Mouse (Mus musculus) fibroblast of lung, adult 2 months (primary cell): Measurements from ENCODE around the gene Olfr70.

ENCODE experiments used
- DNase-seq: peaks from one replicate; pipeline ENCODE4 v3.0.0-alpha.2; 2011; ENCODE audit warnings: low read depth

Gene Olfr70

GRCm38 (mm10) chr4:43700707-43701106 is at the start of gene Olfr70:
TSS of gene Olfr70 (minus strand) at chr4:43700807.
- no peak for DNase-seq

GRCm38 (mm10) chr4:43745187-43745586 is 44.6 kb upstream of the Olfr70 start:
- peak; percentile 35 for DNase-seq

- DNase-seq, result no peak
Measured at GRCm38 (mm10) chr4:43743099-43743498, 42.5 kb upstream of the Olfr70 start.

- no peak for DNase-seq
Measured at GRCm38 (mm10) chr4:43742637-43743036, 42.0 kb upstream of the Olfr70 start.

- no peak for DNase-seq
Measured at GRCm38 (mm10) chr4:43741526-43741925, 40.9 kb upstream of the Olfr70 start.

GRCm38 (mm10) chr4:43738989-43739674 is 38.5 kb upstream of the Olfr70 start:
- no peak for DNase-seq

GRCm38 (mm10) chr4:43737144-43737543 is 36.5 kb upstream of the Olfr70 start:
- DNase-seq, result no peak

- no peak for DNase-seq
Measured at GRCm38 (mm10) chr4:43733186-43733585, 32.6 kb upstream of the Olfr70 start.

- DNase-seq, result no peak
Measured at GRCm38 (mm10) chr4:43732171-43732570, 31.6 kb upstream of the Olfr70 start.

- DNase-seq, result no peak
Measured at GRCm38 (mm10) chr4:43730750-43731297, 30.2 kb upstream of the Olfr70 start.

GRCm38 (mm10) chr4:43729794-43730550 is 29.4 kb upstream of the Olfr70 start, which contains the start of gene Spaar:
TSS of gene Spaar (plus strand) at chr4:43730034.
- DNase-seq, result no peak

GRCm38 (mm10) chr4:43729126-43729525 is 28.5 kb upstream of the Olfr70 start:
- DNase-seq, result no peak

GRCm38 (mm10) chr4:43728576-43728954 is 28.0 kb upstream of the Olfr70 start:
- DNase-seq, result peak; percentile 76

GRCm38 (mm10) chr4:43727718-43728575 is 27.3 kb upstream of the Olfr70 start:
- no peak for DNase-seq

- peak; percentile 89 for DNase-seq
Measured at GRCm38 (mm10) chr4:43726995-43727394, 26.4 kb upstream of the Olfr70 start, which contains the start of gene Hrct1. TSS of gene Hrct1 (plus strand) at chr4:43727188.

- no peak for DNase-seq
Measured at GRCm38 (mm10) chr4:43726228-43726993, 25.8 kb upstream of the Olfr70 start.

GRCm38 (mm10) chr4:43724764-43725163 is 24.2 kb upstream of the Olfr70 start:
- peak; percentile 44 for DNase-seq

GRCm38 (mm10) chr4:43722191-43722590 is 21.6 kb upstream of the Olfr70 start:
- no peak for DNase-seq

- DNase-seq, result no peak
Measured at GRCm38 (mm10) chr4:43720491-43721228, 20.1 kb upstream of the Olfr70 start.

- DNase-seq, result no peak
Measured at GRCm38 (mm10) chr4:43713652-43714219, 13.1 kb upstream of the Olfr70 start.
